Mouse (Mus musculus) forebrain, embryonic 11.5 days (tissue): ENCODE results near the gene Arnt. TPM values are rescaled to one million over a fixed set of nuclear protein-coding genes. Genes with fewer than 3 reads are reported as not detected.

Source experiments
- ATAC-seq: fragments of 200-750 bp; cut with Nextera tagmentation; replicated peaks from 2 replicates; pipeline ENCODE4 v1.8.0; 2017; ENCODE audit warnings: moderate TSS enrichment; ENCODE audit not compliant: low FRiP score
- DNase-seq: peaks from one replicate; pipeline ENCODE4 v3.0.0-alpha.2; 2017; ENCODE audit warnings: low spot score
- H3K27ac ChIP-seq: fragments of 300-500 bp; sonication (generic); 2 replicates; pipeline ENCODE4 v1.5.1; 2014; ENCODE audit warnings: low read depth, low read length
- H3K27me3 ChIP-seq: fragments of 300-500 bp; sonication (generic); 2 replicates; pipeline ENCODE4 v1.6.1; 2014; ENCODE audit warnings: mild to moderate bottlenecking, low read length, mixed read lengths; ENCODE audit not compliant: control insufficient read depth, insufficient read depth
- H3K36me3 ChIP-seq: fragments of 300-500 bp; sonication (generic); 2 replicates; pipeline ENCODE4 v1.6.1; 2014; ENCODE audit warnings: mild to moderate bottlenecking, low read length, moderate library complexity, mixed read lengths; ENCODE audit not compliant: control insufficient read depth, insufficient read depth
- H3K4me1 ChIP-seq: fragments of 300-500 bp; sonication (generic); replicated peaks from 2 replicates; pipeline ENCODE4 v1.6.1; 2014; ENCODE audit warnings: low read length, mixed read lengths; ENCODE audit not compliant: control insufficient read depth, insufficient read depth
- H3K4me2 ChIP-seq: fragments of 300-500 bp; sonication (generic); 2 replicates; pipeline ENCODE4 v1.6.1; 2014; ENCODE audit warnings: low read depth, mild to moderate bottlenecking, low read length, moderate library complexity, mixed read lengths; ENCODE audit not compliant: severe bottlenecking
- H3K4me3 ChIP-seq: fragments of 300-500 bp; sonication (generic); 2 replicates; pipeline ENCODE4 v1.5.1; 2014; ENCODE audit warnings: low read depth, low read length
- H3K9ac ChIP-seq: fragments of 300-500 bp; sonication (generic); 2 replicates; pipeline ENCODE4 v1.6.1; 2014; ENCODE audit warnings: low read length
- H3K9me3 ChIP-seq: fragments of 300-500 bp; sonication (generic); 2 replicates; pipeline ENCODE4 v1.6.1; 2016; ENCODE audit warnings: low read length, mixed read lengths; ENCODE audit not compliant: control insufficient read depth
- WGBS: fragments of 180-500 bp; shearing (Covaris S2); extraction: QIAGEN DNeasy Blood & Tissue Kit; methylation state at CpG from one replicate; pipeline ENCODE4 v1.1.7; 2014; 5-methylcytosine and 5-hydroxymethylcytosine counted together
- polyA plus RNA-seq: library from polyadenylated mRNA; unstranded; fragments of >200 nt; fragmentation: Nextera tagmentation; extraction: Ambion mirVana; gene quantifications from 2 replicates; pipeline ENCODE4 v1.2.1, GENCODE M21; 2014

Arnt gene
- polyA plus RNA-seq, 1 experiment from 2014 or later, result 27.8 TPM

GRCm38 (mm10) chr3:95442406-95443117 is 8.4 kb downstream of the Arnt start:
- WGBS, result 94% methylated on average over 5 of the region's 5 CpGs
- Histone ChIP-seq H3K4me1 (no peaks in the 10 kb centered on the region), H3K27ac (no peak overlapping the region), H3K36me3 (no peaks in the 10 kb centered on the region; the same call in 1 of the 2 replicates), H3K4me3 (no peak overlapping the region), H3K9me3 (no peaks in the 10 kb centered on the region), H3K4me2 (no peak overlapping the region), H3K9ac (no peak overlapping the region), H3K27me3 (no peaks in the 10 kb centered on the region)
- DNase-seq (no peak), ATAC-seq (no peak)

GRCm38 (mm10) chr3:95445311-95445710 is 11.1 kb downstream of the Arnt start:
- H3K4me3 ChIP-seq, result no peak overlapping the region
- H3K27ac ChIP-seq, result no peak overlapping the region
- no peaks in the 10 kb centered on the region for H3K4me1 ChIP-seq
- 90% methylated on average over 4 of the region's 4 CpGs for WGBS
- H3K9me3 ChIP-seq, result no peaks in the 10 kb centered on the region
- ATAC-seq, result no peak
- no peak overlapping the region for H3K9ac ChIP-seq
- no peaks in the 10 kb centered on the region for H3K36me3 ChIP-seq
- DNase-seq, result no peak
- no peaks in the 10 kb centered on the region for H3K27me3 ChIP-seq
- H3K4me2 ChIP-seq, result no peak overlapping the region

GRCm38 (mm10) chr3:95450408-95450807 is 16.2 kb downstream of the Arnt start:
- peak; percentile 52 for DNase-seq
- no peaks in the 10 kb centered on the region for H3K27me3 ChIP-seq
- 70% methylated on average over 1 of the region's 1 CpGs for WGBS

GRCm38 (mm10) chr3:95450915-95451314 is 16.7 kb downstream of the Arnt start:
- no peaks in the 10 kb centered on the region; the same call in 1 of the 2 replicates for H3K36me3 ChIP-seq
- H3K9me3 ChIP-seq, result no peaks in the 10 kb centered on the region
- no peak for DNase-seq

More at GRCm38 (mm10) chr3:95450408-95450807, 16.2 kb downstream of the Arnt start:
- no peak for ATAC-seq
- Histone ChIP-seq H3K4me3 (no peak overlapping the region), H3K36me3 (no peaks in the 10 kb centered on the region; the same call in 1 of the 2 replicates), H3K27ac (no peak overlapping the region), H3K4me2 (no peak overlapping the region), H3K9me3 (no peaks in the 10 kb centered on the region), H3K4me1 (no peaks in the 10 kb centered on the region), H3K9ac (no peak overlapping the region)

GRCm38 (mm10) chr3:95456367-95456766 is 22.2 kb downstream of the Arnt start:
- no peak for ATAC-seq
- H3K9ac ChIP-seq, result no peak overlapping the region
- 97% methylated on average over 5 of the region's 5 CpGs for WGBS
- no peaks in the 10 kb centered on the region for H3K9me3 ChIP-seq
- H3K4me3 ChIP-seq, result no peak overlapping the region
- no peak overlapping the region for H3K27ac ChIP-seq
- no peak overlapping the region for H3K4me2 ChIP-seq
- H3K36me3 ChIP-seq, result no peaks in the 10 kb centered on the region; the same call in 1 of the 2 replicates
- no peaks in the 10 kb centered on the region for H3K4me1 ChIP-seq
- no peaks in the 10 kb centered on the region for H3K27me3 ChIP-seq
- no peak for DNase-seq

More at GRCm38 (mm10) chr3:95450915-95451314, 16.7 kb downstream of the Arnt start:
- H3K4me1 ChIP-seq, result no peaks in the 10 kb centered on the region
- H3K4me3 ChIP-seq, result no peak overlapping the region
- WGBS, result 90% methylated on average over 3 of the region's 3 CpGs
- no peak overlapping the region for H3K27ac ChIP-seq
- no peak for ATAC-seq
- H3K27me3 ChIP-seq, result no peaks in the 10 kb centered on the region
- no peak overlapping the region for H3K9ac ChIP-seq
- H3K4me2 ChIP-seq, result no peak overlapping the region

- Histone ChIP-seq H3K27ac (no peak overlapping the region), H3K9ac (no peak overlapping the region), H3K9me3 (no peaks in the 10 kb centered on the region), H3K4me3 (no peak overlapping the region), H3K36me3 (no peaks in the 10 kb centered on the region; the same call in 1 of the 2 replicates), H3K4me1 (no peaks in the 10 kb centered on the region), H3K4me2 (no peak overlapping the region), H3K27me3 (no peaks in the 10 kb centered on the region)
- DNase-seq (no peak), ATAC-seq (no peak)
- WGBS, result 82% methylated on average over 3 of the region's 3 CpGs
Measured at GRCm38 (mm10) chr3:95457758-95458157, 23.6 kb downstream of the Arnt start.

GRCm38 (mm10) chr3:95459381-95459780 is 25.2 kb downstream of the Arnt start:
- no peak overlapping the region for H3K4me3 ChIP-seq
- no peak for ATAC-seq
- no peaks in the 10 kb centered on the region for H3K27me3 ChIP-seq
- H3K9ac ChIP-seq, result no peak overlapping the region
- WGBS, result 84% methylated on average over 1 of the region's 1 CpGs
- H3K9me3 ChIP-seq, result no peaks in the 10 kb centered on the region
- H3K27ac ChIP-seq, result no peak overlapping the region
- no peak for DNase-seq
- no peaks in the 10 kb centered on the region for H3K4me1 ChIP-seq
- H3K36me3 ChIP-seq, result no peaks in the 10 kb centered on the region
- no peak overlapping the region for H3K4me2 ChIP-seq

GRCm38 (mm10) chr3:95463852-95464251 is 29.7 kb downstream of the Arnt start:
- Histone ChIP-seq H3K36me3 (no peaks in the 10 kb centered on the region; the same call in 1 of the 2 replicates), H3K27me3 (no peaks in the 10 kb centered on the region), H3K9ac (no peak overlapping the region), H3K27ac (no peak overlapping the region), H3K9me3 (no peaks in the 10 kb centered on the region), H3K4me1 (no peaks in the 10 kb centered on the region), H3K4me3 (no peak overlapping the region), H3K4me2 (no peak overlapping the region)
- ATAC-seq (no peak), DNase-seq (no peak)

- H3K4me3 ChIP-seq, result no peak overlapping the region
- H3K4me2 ChIP-seq, result no peak overlapping the region
- ATAC-seq (no peak), DNase-seq (no peak)
- no peaks in the 10 kb centered on the region for H3K9me3 ChIP-seq
- no peak overlapping the region for H3K27ac ChIP-seq
- no peaks in the 10 kb centered on the region for H3K4me1 ChIP-seq
- 93% methylated on average over 1 of the region's 1 CpGs for WGBS
- H3K27me3 ChIP-seq, result no peaks in the 10 kb centered on the region
- no peak overlapping the region for H3K9ac ChIP-seq
- no peaks in the 10 kb centered on the region; the same call in 1 of the 2 replicates for H3K36me3 ChIP-seq
Measured at GRCm38 (mm10) chr3:95478966-95479365, 44.8 kb downstream of the Arnt start.
